Mouse (Mus musculus): ENCODE data around the gene Slc35g3. TPM values are rescaled to one million over a fixed set of nuclear protein-coding genes. Genes with fewer than 3 reads are reported as not detected.
"Not testable (repeated sequence)": the region's sequence is repeated elsewhere in the genome, so short reads cannot be mapped to it uniquely, and the experiment has no call there.

Gene Slc35g3
- polyA plus RNA-seq, 1 experiment, result 0.16 TPM

DNA sequence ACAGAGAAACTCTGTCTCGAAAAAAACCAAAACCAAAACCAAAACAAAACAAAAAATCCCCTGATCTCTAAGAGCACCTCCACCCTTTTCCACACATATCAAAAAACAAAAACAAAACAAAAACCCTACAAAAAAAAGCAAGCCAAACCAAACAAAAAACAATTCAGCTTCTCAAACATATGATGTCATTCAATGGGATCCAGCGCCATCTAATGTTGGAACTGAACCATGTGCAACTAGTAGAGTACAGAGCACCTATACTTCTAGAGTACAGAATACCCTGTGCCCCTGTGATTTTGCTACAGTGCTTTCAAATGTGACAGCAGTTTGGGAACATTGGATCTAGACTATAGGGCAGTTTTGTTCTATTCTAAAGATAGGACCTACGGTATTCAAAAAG is 7.1 kb downstream of the Slc35g3 start:
- Histone ChIP-seq H3K4me3 (ENCODE audit: low read depth, low read length) (no peak overlapping the region), H3K36me3 (ENCODE audit: control insufficient read depth, insufficient read depth, low read length) (0 out of 2 replicates have a peak, but pooled peaks cover 1% of the 10 kb centered on the region), H3K27ac (ENCODE audit: insufficient read depth, low read depth, low read length) (no peak overlapping the region), H3K27me3 (ENCODE audit: control insufficient read depth, insufficient read depth, low read length) (no peaks in the 10 kb centered on the region), H3K4me1 (ENCODE audit: control insufficient read depth, insufficient read depth, insufficient read length, low read length) (peaks cover 12% of the 10 kb centered on the region)
- 18% methylated on average over 3 of the region's 3 CpGs for WGBS
- TF ChIP-seq CTCF (IDR thresholded peaks at IDR 0.05; ENCODE audit: extremely low read depth, insufficient read length, insufficient replicate concordance, low read depth, low read length), result no peak
- no peak for TF ChIP-seq POLR2A (IDR thresholded peaks at IDR 0.05; ENCODE audit: low read depth, low read length)

DNA sequence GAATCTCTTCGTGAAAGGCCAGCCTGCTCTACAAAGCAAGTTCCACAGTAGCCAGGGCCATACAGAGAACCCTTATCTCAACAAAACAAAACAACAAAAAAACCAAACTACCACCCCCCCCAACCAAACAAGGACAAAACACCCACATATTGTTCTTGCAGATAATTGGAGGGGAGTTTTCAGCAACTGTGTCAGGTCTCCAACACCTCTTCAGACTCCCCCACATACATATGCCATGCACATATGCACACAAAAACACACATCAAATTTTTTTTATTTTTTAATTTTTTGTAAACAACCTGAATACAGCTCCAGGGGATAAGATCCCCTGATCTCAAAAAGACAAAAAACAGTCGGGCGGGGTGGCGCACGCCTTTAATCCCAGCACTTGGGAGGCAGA is 7.5 kb downstream of the Slc35g3 start:
- Histone ChIP-seq H3K27ac (ENCODE audit: insufficient read depth, low read depth, low read length) (no peak overlapping the region), H3K27me3 (ENCODE audit: control insufficient read depth, insufficient read depth, low read length) (no peaks in the 10 kb centered on the region), H3K4me3 (ENCODE audit: low read depth, low read length) (no peak overlapping the region), H3K36me3 (ENCODE audit: control insufficient read depth, insufficient read depth, low read length) (0 out of 2 replicates have a peak, but pooled peaks cover 1% of the 10 kb centered on the region), H3K4me1 (ENCODE audit: control insufficient read depth, insufficient read depth, insufficient read length, low read length) (peaks cover 9% of the 10 kb centered on the region)
- TF ChIP-seq POLR2A (IDR thresholded peaks at IDR 0.05; ENCODE audit: low read depth, low read length) (no peak), CTCF (IDR thresholded peaks at IDR 0.05; ENCODE audit: extremely low read depth, insufficient read length, insufficient replicate concordance, low read depth, low read length) (no peak)
- 77% methylated on average over 5 of the region's 5 CpGs for WGBS

DNA sequence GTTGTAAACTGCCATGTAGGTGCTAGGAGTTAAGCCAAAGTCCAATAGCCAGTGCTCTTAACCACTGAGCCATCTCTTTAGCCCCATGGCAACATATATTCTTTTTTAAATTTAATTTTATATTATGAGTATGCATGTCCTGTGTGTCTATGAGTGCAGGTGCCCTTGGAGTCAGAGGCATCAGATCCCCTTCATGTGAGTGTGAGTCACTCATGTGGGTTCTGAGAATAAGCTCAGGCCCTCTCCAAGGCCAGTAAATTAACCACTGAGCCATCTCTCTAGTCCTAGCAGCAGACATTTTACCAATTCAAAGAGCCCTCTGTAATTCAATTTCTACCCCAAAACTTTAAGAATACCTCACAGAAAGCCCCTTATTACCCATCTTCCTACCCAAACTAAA is 9.1 kb downstream of the Slc35g3 start:
- H3K36me3 ChIP-seq (ENCODE audit: control insufficient read depth, insufficient read depth, low read length), result peaks cover 6% of the 10 kb centered on the region
- peaks cover 9% of the 10 kb centered on the region for H3K4me1 ChIP-seq (ENCODE audit: control insufficient read depth, insufficient read depth, insufficient read length, low read length)
- no peak overlapping the region for H3K27ac ChIP-seq (ENCODE audit: insufficient read depth, low read depth, low read length)
- H3K27me3 ChIP-seq (ENCODE audit: control insufficient read depth, insufficient read depth, low read length), result no peaks in the 10 kb centered on the region
- TF ChIP-seq CTCF (IDR thresholded peaks at IDR 0.05; ENCODE audit: extremely low read depth, insufficient read length, insufficient replicate concordance, low read depth, low read length) (no peak), POLR2A (IDR thresholded peaks at IDR 0.05; ENCODE audit: low read depth, low read length) (no peak)
- no peak overlapping the region for H3K4me3 ChIP-seq (ENCODE audit: low read depth, low read length)

DNA sequence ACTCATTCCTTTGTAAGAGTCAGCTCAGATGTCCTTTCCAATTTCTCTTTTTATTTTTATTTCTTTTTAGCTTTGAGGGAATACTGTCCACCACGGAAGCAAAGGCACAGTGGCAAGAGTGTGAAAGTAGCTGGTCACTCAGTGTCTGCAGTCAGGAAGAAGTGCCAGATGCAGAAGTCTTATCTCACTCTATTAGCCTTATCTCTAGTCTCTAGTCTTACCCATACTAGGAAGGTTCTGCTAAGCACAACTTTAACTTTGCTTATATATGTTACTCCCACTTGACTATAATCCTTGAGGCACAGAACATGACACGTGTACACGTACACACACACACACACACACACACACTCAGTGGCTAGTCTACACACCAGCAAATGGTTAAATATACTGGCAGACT is 10.1 kb downstream of the Slc35g3 start:
- H3K4me3 ChIP-seq (ENCODE audit: low read depth, low read length), result no peak overlapping the region
- H3K27me3 ChIP-seq (ENCODE audit: control insufficient read depth, insufficient read depth, low read length), result no peaks in the 10 kb centered on the region
- peaks cover 14% of the 10 kb centered on the region for H3K36me3 ChIP-seq (ENCODE audit: control insufficient read depth, insufficient read depth, low read length)
- H3K4me1 ChIP-seq (ENCODE audit: control insufficient read depth, insufficient read depth, insufficient read length, low read length), result peaks cover 7% of the 10 kb centered on the region
- WGBS, result 44% methylated on average over 3 of the region's 3 CpGs
- no peak for TF ChIP-seq POLR2A (IDR thresholded peaks at IDR 0.05; ENCODE audit: low read depth, low read length)
- no peak for TF ChIP-seq CTCF (IDR thresholded peaks at IDR 0.05; ENCODE audit: extremely low read depth, insufficient read length, insufficient replicate concordance, low read depth, low read length)
- H3K27ac ChIP-seq (ENCODE audit: insufficient read depth, low read depth, low read length), result no peak overlapping the region

DNA sequence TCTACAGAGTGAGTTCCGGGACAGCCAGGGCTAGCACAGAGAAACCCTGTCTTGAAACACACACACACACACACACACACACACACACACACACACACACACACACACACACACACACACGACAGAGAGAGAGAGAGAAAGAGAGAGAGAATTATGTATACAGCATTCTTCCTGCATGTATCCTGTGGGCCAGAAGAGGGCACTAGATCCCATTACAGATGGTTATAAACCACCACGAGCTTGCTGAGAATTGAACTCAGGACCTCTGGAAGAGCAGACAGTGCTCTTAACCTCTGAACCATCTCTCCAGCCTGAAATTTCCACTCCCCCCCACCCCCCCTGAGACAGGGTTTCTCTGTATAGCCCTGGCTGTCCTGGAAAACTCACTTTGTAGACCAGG is 30.4 kb downstream of the Slc35g3 start:
- 48% methylated on average over 3 of the region's 3 CpGs for WGBS
- 0 out of 2 replicates have a peak, but pooled peaks have one; percentile 7 for TF ChIP-seq CTCF (IDR thresholded peaks at IDR 0.05; ENCODE audit: extremely low read depth, insufficient read length, insufficient replicate concordance, low read depth, low read length)
- not testable (repeated sequence) for H3K4me1 ChIP-seq (ENCODE audit: control insufficient read depth, insufficient read depth, insufficient read length, low read length)

DNA sequence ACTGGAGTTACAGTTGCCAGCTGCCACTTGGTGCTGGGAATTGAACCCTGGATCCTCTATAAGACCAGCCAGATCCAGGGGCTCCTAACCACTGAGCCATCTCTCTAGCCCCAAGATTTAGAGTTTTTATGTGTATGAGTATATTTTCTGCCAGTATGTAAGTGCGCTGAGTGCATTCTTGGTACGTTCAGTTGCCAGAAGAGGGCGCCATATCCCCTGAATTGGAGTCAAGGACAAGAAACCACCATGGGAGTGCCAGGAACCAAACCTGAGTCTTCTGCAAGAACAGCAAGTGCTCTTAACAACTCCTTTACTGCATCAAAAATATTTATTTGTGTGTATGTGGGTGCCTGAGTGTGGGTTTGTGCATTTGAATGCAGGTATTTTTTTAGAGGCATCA is 32.7 kb downstream of the Slc35g3 start:
- no peak overlapping the region for H3K4me3 ChIP-seq (ENCODE audit: low read depth, low read length)
- no peaks in the 10 kb centered on the region for H3K27me3 ChIP-seq (ENCODE audit: control insufficient read depth, insufficient read depth, low read length)
- H3K27ac ChIP-seq (ENCODE audit: insufficient read depth, low read depth, low read length), result no peak overlapping the region
- H3K4me1 ChIP-seq (ENCODE audit: control insufficient read depth, insufficient read depth, insufficient read length, low read length), result no peaks in the 10 kb centered on the region
- peaks cover 2% of the 10 kb centered on the region; the same call in 1 of the 2 replicates for H3K36me3 ChIP-seq (ENCODE audit: control insufficient read depth, insufficient read depth, low read length)
- TF ChIP-seq POLR2A (IDR thresholded peaks at IDR 0.05; ENCODE audit: low read depth, low read length) (no peak), CTCF (IDR thresholded peaks at IDR 0.05; ENCODE audit: extremely low read depth, insufficient read length, insufficient replicate concordance, low read depth, low read length) (peak; percentile 50; the same call in 1 of the 2 replicates)
- WGBS, result 26% methylated on average over 3 of the region's 3 CpGs

More for the DNA sequence above, 30.4 kb downstream of the Slc35g3 start:
- not testable (repeated sequence) for H3K27ac ChIP-seq (ENCODE audit: insufficient read depth, low read depth, low read length); H3K4me3 ChIP-seq (ENCODE audit: low read depth, low read length); H3K27me3 ChIP-seq (ENCODE audit: control insufficient read depth, insufficient read depth, low read length)
- H3K36me3 ChIP-seq (ENCODE audit: control insufficient read depth, insufficient read depth, low read length), result peaks cover 25% of the 10 kb centered on the region

DNA sequence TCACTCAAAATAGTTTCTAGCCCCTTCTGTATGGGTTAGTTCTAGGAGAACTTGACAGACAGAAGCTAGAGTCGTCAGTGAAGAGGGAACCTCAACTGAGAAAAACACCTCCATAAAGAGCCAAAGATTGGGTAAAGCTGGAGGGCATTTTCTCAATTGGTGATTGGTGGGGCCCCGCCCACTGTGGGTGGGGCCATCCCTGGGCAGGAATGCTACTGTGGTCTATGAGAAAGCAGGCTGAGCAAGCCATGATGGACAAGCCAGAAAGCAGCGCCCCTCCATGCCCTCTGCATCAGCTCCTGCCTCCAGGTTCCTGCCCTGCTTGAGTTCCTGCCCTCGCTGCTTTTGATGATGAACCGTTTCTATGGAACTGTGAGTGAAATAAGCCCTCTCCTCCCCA is 35.8 kb downstream of the Slc35g3 start:
- H3K27ac ChIP-seq (ENCODE audit: insufficient read depth, low read depth, low read length), result no peak overlapping the region
- no peaks in the 10 kb centered on the region for H3K27me3 ChIP-seq (ENCODE audit: control insufficient read depth, insufficient read depth, low read length)
- WGBS, result 38% methylated on average over 5 of the region's 5 CpGs
- H3K4me1 ChIP-seq (ENCODE audit: control insufficient read depth, insufficient read depth, insufficient read length, low read length), result no peaks in the 10 kb centered on the region
- TF ChIP-seq CTCF (IDR thresholded peaks at IDR 0.05; ENCODE audit: extremely low read depth, insufficient read length, insufficient replicate concordance, low read depth, low read length) (no peak), POLR2A (IDR thresholded peaks at IDR 0.05; ENCODE audit: low read depth, low read length) (no peak)
- no peaks in the 10 kb centered on the region for H3K36me3 ChIP-seq (ENCODE audit: control insufficient read depth, insufficient read depth, low read length)
- H3K4me3 ChIP-seq (ENCODE audit: low read depth, low read length), result no peak overlapping the region

DNA sequence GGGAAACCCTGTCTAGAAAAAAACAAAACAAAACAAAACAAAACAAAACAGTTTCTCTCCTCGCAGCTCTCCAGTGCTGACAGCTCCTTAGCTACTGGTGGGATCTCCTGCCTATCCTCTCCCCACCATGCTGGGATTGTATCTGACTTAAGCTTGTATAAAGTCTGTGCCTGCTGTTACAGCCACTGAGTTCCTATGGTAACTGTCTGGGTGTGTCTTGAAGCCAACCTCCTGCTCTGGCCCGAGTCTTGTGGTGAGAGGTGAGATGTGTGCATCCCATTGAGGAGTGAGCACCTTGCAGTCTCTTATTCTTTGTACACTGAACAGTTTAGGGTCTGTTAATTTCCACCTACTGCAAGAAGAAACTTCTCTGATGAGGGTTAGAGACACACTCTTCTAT is 38.7 kb downstream of the Slc35g3 start:
- peaks cover 5% of the 10 kb centered on the region; the same call in 1 of the 2 replicates for H3K4me1 ChIP-seq (ENCODE audit: control insufficient read depth, insufficient read depth, insufficient read length, low read length)
- 40% methylated on average over 2 of the region's 2 CpGs for WGBS
- no peak for TF ChIP-seq POLR2A (IDR thresholded peaks at IDR 0.05; ENCODE audit: low read depth, low read length)
- no peak for TF ChIP-seq CTCF (IDR thresholded peaks at IDR 0.05; ENCODE audit: extremely low read depth, insufficient read length, insufficient replicate concordance, low read depth, low read length)
- no peaks in the 10 kb centered on the region for H3K27me3 ChIP-seq (ENCODE audit: control insufficient read depth, insufficient read depth, low read length)
- H3K36me3 ChIP-seq (ENCODE audit: control insufficient read depth, insufficient read depth, low read length), result no peaks in the 10 kb centered on the region
- H3K4me3 ChIP-seq (ENCODE audit: low read depth, low read length), result no peak overlapping the region
- no peak overlapping the region for H3K27ac ChIP-seq (ENCODE audit: insufficient read depth, low read depth, low read length)
